In the genomic region with DNA sequence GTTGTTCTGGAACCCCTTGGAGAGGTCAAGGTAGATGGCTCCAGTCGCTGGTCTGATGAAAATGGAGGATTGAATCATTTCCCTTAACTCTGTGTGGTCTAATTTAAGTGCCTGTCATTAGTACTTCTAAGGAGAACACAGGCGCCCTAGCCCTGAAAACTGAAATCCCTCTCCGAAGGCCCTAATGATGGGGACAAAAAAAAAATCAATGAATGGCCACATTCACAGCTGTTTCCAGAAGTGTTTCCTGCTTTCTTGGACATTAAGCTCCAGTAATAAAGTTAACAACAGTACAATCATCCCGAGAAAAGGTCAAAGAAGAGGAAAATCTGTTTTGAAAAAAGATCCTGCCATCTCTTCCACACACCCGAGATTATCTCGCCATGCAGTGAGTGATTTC, we compare ENCODE assay signal across 8 mouse cellular contexts.
A peak's percentile ranks its signal among the peaks of the same experiment; 100 is the strongest.
DNase-seq lines count a peak whose midpoint lies in the region; ATAC-seq and TF ChIP-seq lines count a peak whose summit lies in the region.

No protein-coding gene starts in this region.

- H3K36me3 ChIP-seq in liver, embryonic 12.5 days = no peaks in the 10 kb centered on the region
- H3K36me3 ChIP-seq in liver, embryonic 11.5 days (ENCODE audit: control insufficient read depth, insufficient read depth, low read length) = no peaks in the 10 kb centered on the region
- no peaks in the 10 kb centered on the region for H3K36me3 ChIP-seq in forebrain, embryonic 14.5 days (ENCODE audit: control insufficient read depth, insufficient read depth, low read length)
- H3K36me3 ChIP-seq in limb, embryonic 13.5 days = no peaks in the 10 kb centered on the region
- H3K36me3 ChIP-seq in small intestine, adult 2 months (ENCODE audit: control insufficient read depth, insufficient read depth, low read length) = no peaks in the 10 kb centered on the region

- DNase-seq in liver, embryonic 11.5 days (ENCODE audit: low spot score) = no peak
- no peak for DNase-seq in forebrain, embryonic 14.5 days (ENCODE audit: low spot score)
- no peak for DNase-seq in frontal cortex, postnatal 36 days (ENCODE audit: low spot score in 2 of 2)
- DNase-seq in cerebellum, adult 18-20 months = no peak
- DNase-seq in frontal cortex, adult 2 months (ENCODE audit: extremely low spot score in 1 of 2, low spot score in 1 of 2) = no peak

- no peak for ATAC-seq in liver, embryonic 12.5 days
- ATAC-seq in liver, embryonic 11.5 days (replicated peaks; ENCODE audit: low FRiP score) = no peak
- ATAC-seq in forebrain, embryonic 14.5 days = peak; percentile 18; the same call in 1 of the 2 replicates
- ATAC-seq in limb, embryonic 13.5 days (ENCODE audit: low FRiP score, low read depth) = no peak; the same call in 1 of the 2 replicates

- peaks cover 31% of the 10 kb centered on the region for H3K27me3 ChIP-seq in liver, embryonic 12.5 days (replicated peaks)
- H3K27me3 ChIP-seq in liver, embryonic 11.5 days (replicated peaks; ENCODE audit: control insufficient read depth, insufficient read depth, low read length) = peaks cover 5% of the 10 kb centered on the region; the same call in 1 of the 2 replicates
- no peaks in the 10 kb centered on the region for H3K27me3 ChIP-seq in forebrain, embryonic 14.5 days (replicated peaks; ENCODE audit: control insufficient read depth, insufficient read depth, low read length)
- peaks cover 5% of the 10 kb centered on the region for H3K27me3 ChIP-seq in limb, embryonic 13.5 days
- no peaks in the 10 kb centered on the region for H3K27me3 ChIP-seq in small intestine, adult 2 months (ENCODE audit: control insufficient read depth, insufficient read depth, low read length)

- 36% methylated on average over 6 of the region's 6 CpGs for WGBS in liver, embryonic 12.5 days (ENCODE audit: insufficient replicate concordance)
- 44% methylated on average over 6 of the region's 6 CpGs for WGBS in liver, embryonic 11.5 days
- WGBS in forebrain, embryonic 14.5 days = 6% methylated on average over 6 of the region's 6 CpGs
- 14% methylated on average over 6 of the region's 6 CpGs for WGBS in limb, embryonic 13.5 days
- 11% methylated on average over 6 of the region's 6 CpGs for whole genome bisulfite sequencing in small intestine, adult 2 months

- TF ChIP-seq CTCF in small intestine, adult 2 months (IDR thresholded peaks at IDR 0.05; ENCODE audit: extremely low read depth, insufficient read length, insufficient replicate concordance, low read depth, low read length) = no peak

- H3K9ac ChIP-seq in liver, embryonic 12.5 days = no peak overlapping the region
- H3K9ac ChIP-seq in liver, embryonic 11.5 days (ENCODE audit: low read depth, low read length) = no peak overlapping the region
- peak overlapping the region; percentile 44; the same call in 1 of the 2 replicates for H3K9ac ChIP-seq in forebrain, embryonic 14.5 days (ENCODE audit: low read length)
- no peak overlapping the region for H3K9ac ChIP-seq in limb, embryonic 13.5 days

- no peak overlapping the region for H3K4me3 ChIP-seq in liver, embryonic 12.5 days
- no peak overlapping the region for H3K4me3 ChIP-seq in liver, embryonic 11.5 days (ENCODE audit: low read depth, low read length)
- H3K4me3 ChIP-seq in forebrain, embryonic 14.5 days (ENCODE audit: low read depth, low read length) = no peak overlapping the region
- H3K4me3 ChIP-seq in limb, embryonic 13.5 days = no peak overlapping the region
- H3K4me3 ChIP-seq in small intestine, adult 2 months (ENCODE audit: low read depth, low read length) = no peak overlapping the region

- H3K4me1 ChIP-seq in liver, embryonic 12.5 days = peaks cover 31% of the 10 kb centered on the region
- H3K4me1 ChIP-seq in liver, embryonic 11.5 days (replicated peaks; ENCODE audit: control insufficient read depth, insufficient read depth, low read length) = peaks cover 7% of the 10 kb centered on the region
- peaks cover 40% of the 10 kb centered on the region for H3K4me1 ChIP-seq in forebrain, embryonic 14.5 days (ENCODE audit: control insufficient read depth, insufficient read depth, low read length)
- peaks cover 43% of the 10 kb centered on the region for H3K4me1 ChIP-seq in limb, embryonic 13.5 days
- peaks cover 25% of the 10 kb centered on the region for H3K4me1 ChIP-seq in small intestine, adult 2 months (ENCODE audit: control insufficient read depth, insufficient read depth, insufficient read length, low read length)

- no peaks in the 10 kb centered on the region for H3K9me3 ChIP-seq in liver, embryonic 12.5 days (replicated peaks)
- H3K9me3 ChIP-seq in liver, embryonic 11.5 days (ENCODE audit: control insufficient read depth, low read length) = no peaks in the 10 kb centered on the region
- no peaks in the 10 kb centered on the region for H3K9me3 ChIP-seq in forebrain, embryonic 14.5 days (replicated peaks; ENCODE audit: control insufficient read depth, low read length)
- no peaks in the 10 kb centered on the region for H3K9me3 ChIP-seq in limb, embryonic 13.5 days

- TF ChIP-seq POLR2A in small intestine, adult 2 months (IDR thresholded peaks at IDR 0.05; ENCODE audit: low read depth, low read length) = no peak

- 0 out of 2 replicates have a peak overlapping the region, but pooled peaks have one; percentile 51 for H3K4me2 ChIP-seq in liver, embryonic 12.5 days
- H3K4me2 ChIP-seq in liver, embryonic 11.5 days = no peak overlapping the region; the same call in 1 of the 2 replicates
- peak overlapping the region; percentile 43 for H3K4me2 ChIP-seq in forebrain, embryonic 14.5 days (ENCODE audit: low read length)
- H3K4me2 ChIP-seq in limb, embryonic 13.5 days (replicated peaks) = peak overlapping the region; percentile 59

- no peak overlapping the region for H3K27ac ChIP-seq in liver, embryonic 12.5 days
- no peak overlapping the region for H3K27ac ChIP-seq in liver, embryonic 11.5 days (ENCODE audit: low read depth, low read length)
- peak overlapping the region; percentile 97 for H3K27ac ChIP-seq in forebrain, embryonic 14.5 days (ENCODE audit: low read depth, low read length)
- H3K27ac ChIP-seq in limb, embryonic 13.5 days = peak overlapping the region; percentile 91
- peak overlapping the region; percentile 95 for H3K27ac ChIP-seq in small intestine, adult 2 months (ENCODE audit: insufficient read depth, low read depth, low read length)

Comparison
In these comparisons a context has a peak if more than half of its experiments do, and no peak if none do; other contexts are left out.
1. H3K27ac ChIP-seq: peak in forebrain, embryonic 14.5 days (single experiment), limb, embryonic 13.5 days (single experiment) and small intestine, adult 2 months (single experiment); none in liver, embryonic 12.5 days (single experiment) and liver, embryonic 11.5 days (single experiment).